Mouse (Mus musculus): Measurements from ENCODE around the gene Golph3. TPM values are rescaled to one million over a fixed set of nuclear protein-coding genes. Genes with fewer than 3 reads are reported as not detected.

Golph3 gene
- polyA plus RNA-seq, 2 experiments: 35.2 to 58.4 TPM

GRCm38 (mm10) chr15:12296228-12296627 is 25.0 kb upstream of the Golph3 start:
- 54% methylated on average over 2 of the region's 2 CpGs for WGBS (ENCODE audit: insufficient replicate concordance)
- TF ChIP-seq EP300 (IDR thresholded peaks at IDR 0.05; ENCODE audit: low read depth) (no peak), CTCF (IDR thresholded peaks at IDR 0.05; ENCODE audit: low read depth) (no peak)

GRCm38 (mm10) chr15:12298231-12298737 is 23.0 kb upstream of the Golph3 start:
- no peak overlapping the region for H3K27ac ChIP-seq
- no peak overlapping the region for H3K9ac ChIP-seq (replicated peaks)
- H3K4me2 ChIP-seq (ENCODE audit: low read depth): no peak overlapping the region
- DNase-seq (ENCODE audit: low read depth in 3 of 3, low spot score in 3 of 3) (no peak), ATAC-seq (ENCODE audit: insufficient read depth) (no peak)
- H3K27me3 ChIP-seq (ENCODE audit: control insufficient read depth, insufficient read depth, low read length): no peaks in the 10 kb centered on the region; the same call in 1 of the 2 replicates
- no peak overlapping the region for H3K4me3 ChIP-seq (ENCODE audit: insufficient read depth in 1 of 2, low read depth in 2 of 2, low read length in 2 of 2)
- no peaks in the 10 kb centered on the region for H3K36me3 ChIP-seq (replicated peaks; ENCODE audit: control insufficient read depth, insufficient read depth, low read depth)
- TF ChIP-seq EP300 (IDR thresholded peaks at IDR 0.05; ENCODE audit: low read depth): no peak
- TF ChIP-seq CTCF (IDR thresholded peaks at IDR 0.05; ENCODE audit: low read depth): no peak
- no peaks in the 10 kb centered on the region; a peak in 1 of 4 replicates for H3K4me1 ChIP-seq (replicated peaks; ENCODE audit: control insufficient read depth in 2 of 2, insufficient read depth in 2 of 2, low read length in 1 of 2)
- no peaks in the 10 kb centered on the region for H3K9me3 ChIP-seq (ENCODE audit: control insufficient read depth, low read length)
- 63% methylated on average over 7 of the region's 7 CpGs for WGBS (ENCODE audit: insufficient replicate concordance)

More at GRCm38 (mm10) chr15:12296228-12296627, 25.0 kb upstream of the Golph3 start:
- ATAC-seq (ENCODE audit: insufficient read depth) (no peak), DNase-seq (ENCODE audit: low read depth in 3 of 3, low spot score in 3 of 3) (no peak)
- Histone ChIP-seq H3K27ac (no peak overlapping the region), H3K27me3 (ENCODE audit: control insufficient read depth, insufficient read depth, low read length) (no peaks in the 10 kb centered on the region; the same call in 1 of the 2 replicates), H3K9me3 (ENCODE audit: control insufficient read depth, low read length) (no peaks in the 10 kb centered on the region), H3K4me3 (ENCODE audit: insufficient read depth in 1 of 2, low read depth in 2 of 2, low read length in 2 of 2) (no peak overlapping the region), H3K4me2 (ENCODE audit: low read depth) (no peak overlapping the region), H3K36me3 (replicated peaks; ENCODE audit: control insufficient read depth, insufficient read depth, low read depth) (no peaks in the 10 kb centered on the region), H3K9ac (replicated peaks) (no peak overlapping the region), H3K4me1 (replicated peaks; ENCODE audit: control insufficient read depth in 2 of 2, insufficient read depth in 2 of 2, low read length in 1 of 2) (peaks cover 0 to 2% of the 10 kb centered on the region in 2 experiments; a peak in 1 of 4 replicates)

- no peak overlapping the region for H3K9ac ChIP-seq (replicated peaks)
- peaks cover 14 to 15% of the 10 kb centered on the region in 2 experiments for H3K4me1 ChIP-seq (replicated peaks; ENCODE audit: control insufficient read depth in 2 of 2, insufficient read depth in 2 of 2, low read length in 1 of 2)
- no peak overlapping the region for H3K4me3 ChIP-seq (ENCODE audit: insufficient read depth in 1 of 2, low read depth in 2 of 2, low read length in 2 of 2)
- no peaks in the 10 kb centered on the region for H3K36me3 ChIP-seq (replicated peaks; ENCODE audit: control insufficient read depth, insufficient read depth, low read depth)
- TF ChIP-seq CTCF (IDR thresholded peaks at IDR 0.05; ENCODE audit: low read depth) (no peak), EP300 (IDR thresholded peaks at IDR 0.05; ENCODE audit: low read depth) (no peak)
- no peak overlapping the region for H3K4me2 ChIP-seq (ENCODE audit: low read depth)
- H3K9me3 ChIP-seq (ENCODE audit: control insufficient read depth, low read length): no peaks in the 10 kb centered on the region
- no peaks in the 10 kb centered on the region for H3K27me3 ChIP-seq (ENCODE audit: control insufficient read depth, insufficient read depth, low read length)
- ATAC-seq (ENCODE audit: insufficient read depth) (no peak), DNase-seq (ENCODE audit: low read depth in 3 of 3, low spot score in 3 of 3) (no peak)
- H3K27ac ChIP-seq: no peak overlapping the region
- WGBS (ENCODE audit: insufficient replicate concordance): 60% methylated on average over 5 of the region's 6 CpGs
These were observed 19.5 kb upstream of the Golph3 start for GRCm38 (mm10) chr15:12301771-12302170.

- peak overlapping the region; percentile 44 for H3K4me2 ChIP-seq (ENCODE audit: low read depth)
- H3K4me3 ChIP-seq (ENCODE audit: insufficient read depth in 1 of 2, low read depth in 2 of 2, low read length in 2 of 2): no peak overlapping the region
- 22% methylated on average over 8 of the region's 8 CpGs for WGBS (ENCODE audit: insufficient replicate concordance)
- no peaks in the 10 kb centered on the region for H3K9me3 ChIP-seq (ENCODE audit: control insufficient read depth, low read length)
- DNase-seq (ENCODE audit: low read depth in 3 of 3, low spot score in 3 of 3): peak in 1 of 3 experiments; percentile 40
- no peaks in the 10 kb centered on the region for H3K36me3 ChIP-seq (replicated peaks; ENCODE audit: control insufficient read depth, insufficient read depth, low read depth)
- no peaks in the 10 kb centered on the region for H3K27me3 ChIP-seq (ENCODE audit: control insufficient read depth, insufficient read depth, low read length)
- peaks cover 21 to 32% of the 10 kb centered on the region in 2 experiments for H3K4me1 ChIP-seq (replicated peaks; ENCODE audit: control insufficient read depth in 2 of 2, insufficient read depth in 2 of 2, low read length in 1 of 2)
- H3K27ac ChIP-seq: peak overlapping the region; percentile 51
- no peak for TF ChIP-seq CTCF (IDR thresholded peaks at IDR 0.05; ENCODE audit: low read depth)
- peak; percentile 28; the same call in 1 of the 2 replicates for TF ChIP-seq EP300 (IDR thresholded peaks at IDR 0.05; ENCODE audit: low read depth)
- H3K9ac ChIP-seq (replicated peaks): peak overlapping the region; percentile 1
- ATAC-seq (ENCODE audit: insufficient read depth): peak; percentile 85
These were observed 14.8 kb upstream of the Golph3 start for GRCm38 (mm10) chr15:12306188-12307071.

GRCm38 (mm10) chr15:12307114-12307513 is 14.1 kb upstream of the Golph3 start:
- Histone ChIP-seq H3K36me3 (replicated peaks; ENCODE audit: control insufficient read depth, insufficient read depth, low read depth) (no peaks in the 10 kb centered on the region), H3K4me1 (replicated peaks; ENCODE audit: control insufficient read depth in 2 of 2, insufficient read depth in 2 of 2, low read length in 1 of 2) (peaks cover 21 to 32% of the 10 kb centered on the region in 2 experiments), H3K9ac (replicated peaks) (peak overlapping the region; percentile 1; the same call in 1 of the 2 replicates), H3K4me2 (ENCODE audit: low read depth) (peak overlapping the region; percentile 44), H3K27ac (peak overlapping the region; percentile 31; the same call in 1 of the 2 replicates), H3K4me3 (ENCODE audit: insufficient read depth in 1 of 2, low read depth in 2 of 2, low read length in 2 of 2) (no peak overlapping the region), H3K27me3 (ENCODE audit: control insufficient read depth, insufficient read depth, low read length) (no peaks in the 10 kb centered on the region), H3K9me3 (ENCODE audit: control insufficient read depth, low read length) (no peaks in the 10 kb centered on the region)
- no peak for DNase-seq (ENCODE audit: low read depth in 3 of 3, low spot score in 3 of 3)
- WGBS (ENCODE audit: insufficient replicate concordance): 47% methylated on average over 4 of the region's 4 CpGs
- no peak for TF ChIP-seq CTCF (IDR thresholded peaks at IDR 0.05; ENCODE audit: low read depth)
- TF ChIP-seq EP300 (IDR thresholded peaks at IDR 0.05; ENCODE audit: low read depth): no peak
- ATAC-seq (ENCODE audit: insufficient read depth): no peak

All from liver, embryonic 14.5 days (tissue).